ENCODE assay signal across 8 mouse cellular contexts in the genomic region with DNA sequence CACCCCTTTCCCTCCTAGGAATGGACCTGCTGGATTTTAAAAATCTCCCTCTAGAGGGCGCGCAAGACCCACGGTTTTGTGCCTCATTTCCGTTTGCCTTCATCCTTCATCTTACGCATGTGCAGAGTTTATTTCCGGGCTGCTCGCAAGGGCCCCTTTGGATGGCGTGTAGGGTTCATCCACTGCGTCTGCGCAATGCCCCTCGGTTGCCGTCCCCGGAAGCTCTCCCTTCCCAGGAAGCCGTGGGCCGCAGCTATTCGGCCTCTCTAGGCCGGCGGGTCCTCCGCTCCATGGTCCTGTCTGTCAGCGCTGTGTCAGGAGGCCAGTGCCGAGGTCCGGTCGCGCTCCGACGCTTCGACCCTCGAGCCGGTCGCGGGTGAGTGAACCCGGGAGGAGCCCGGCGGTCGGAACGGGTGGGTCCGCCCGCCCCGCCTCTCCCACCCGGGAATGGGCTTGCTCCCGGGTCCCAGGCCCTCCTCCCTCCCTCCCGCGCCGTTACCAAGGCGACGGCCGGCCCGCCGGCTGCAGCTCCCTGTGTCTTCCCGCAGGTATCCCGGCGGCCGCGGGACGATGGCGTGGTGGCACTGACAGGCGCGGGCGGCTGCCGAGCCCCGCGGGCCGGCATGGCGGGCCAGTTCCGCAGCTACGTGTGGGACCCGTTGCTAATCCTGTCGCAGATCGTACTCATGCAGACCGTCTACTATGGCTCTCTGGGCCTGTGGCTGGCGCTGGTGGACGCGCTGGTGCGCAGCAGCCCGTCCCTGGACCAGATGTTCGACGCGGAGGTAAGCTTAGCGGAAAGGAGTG. TPM values are rescaled to one million over a fixed set of nuclear protein-coding genes. Genes with fewer than 3 reads are reported as not detected.
A peak's percentile ranks its signal among the peaks of the same experiment; 100 is the strongest.
DNase-seq lines count a peak whose midpoint lies in the region; ATAC-seq lines count a peak whose summit lies in the region.

Gene Gm20458, plus strand, starts transcription at position 223 of the 807 bp plus-strand sequence.

- ATAC-seq in hematopoietic stem cell, adult 5-6 weeks (replicated peaks in 1 of 2; ENCODE audit: insufficient read depth in 1 of 2, low FRiP score in 2 of 2, low TSS enrichment in 1 of 2, low read depth in 1 of 2, poor library complexity in 2 of 2, severe bottlenecking in 2 of 2) = peak; percentile 93 to 95
- ATAC-seq in lung, embryonic 16.5 days (ENCODE audit: low read depth) = peak; percentile 97

- no peaks in the 10 kb centered on the region for H3K9me3 ChIP-seq in lung, embryonic 16.5 days (ENCODE audit: control insufficient read depth, low read length)

- peaks cover 10% of the 10 kb centered on the region for H3K36me3 ChIP-seq in lung, embryonic 16.5 days (ENCODE audit: control insufficient read depth, insufficient read depth, low read length)

- peak; percentile 93 for DNase-seq in MEL-GATA-1-ER (ENCODE audit: extremely low read depth, low read depth)
- DNase-seq in cerebellum, adult 8-10 months = peak; percentile 96
- peak; percentile 98 for DNase-seq in forelimb bud, embryonic 11.5 days (ENCODE audit: low read depth, low spot score)
- DNase-seq in layer of hippocampus, adult 9-10 months (ENCODE audit: low spot score) = peak; percentile 93
- DNase-seq in ovary, postnatal 10 days (ENCODE audit: low spot score) = peak; percentile 78
- peak; percentile 94 to 95 for DNase-seq in thymus, postnatal 10 days (ENCODE audit: low spot score in 2 of 2)

- peak within 1 kb of the TSS; percentile 69 for H3K27ac ChIP-seq in lung, embryonic 16.5 days (ENCODE audit: low read length)

- H3K4me2 ChIP-seq in lung, embryonic 16.5 days (ENCODE audit: low read depth, low read length) = peak within 1 kb of the TSS; percentile 68

- H3K4me3 ChIP-seq in lung, embryonic 16.5 days (ENCODE audit: low read length) = peak within 1 kb of the TSS; percentile 82

- H3K4me1 ChIP-seq in lung, embryonic 16.5 days (replicated peaks; ENCODE audit: control insufficient read depth, insufficient read depth, low read length) = peaks cover 22% of the 10 kb centered on the region

- peak within 1 kb of the TSS; percentile 82 for H3K9ac ChIP-seq in lung, embryonic 16.5 days (ENCODE audit: low read length)

- under 1% methylated on average over 74 of the region's 79 CpGs for WGBS in lung, embryonic 16.5 days

- no peaks in the 10 kb centered on the region for H3K27me3 ChIP-seq in lung, embryonic 16.5 days (ENCODE audit: control insufficient read depth, insufficient read depth, low read depth, low read length)

RNA-seq across cellular contexts. Expression of gene Gm20458, which starts in this region (rescaled TPM):
- 1.7 TPM in 1 of 2 replicates, not detected in the other for total RNA-seq in hematopoietic stem cell, adult 5-6 weeks (2017)
- 7.9 and 15.2 TPM in 2 replicates for polyA plus RNA-seq in lung, embryonic 16.5 days (2015; fragmentation: Nextera tagmentation; extraction: Ambion mirVana)

Comparison
In these comparisons a context has a peak if more than half of its experiments do, and no peak if none do; other contexts are left out.
1. Peak in every context shown above with its lines: DNase-seq, ATAC-seq, H3K4me3 ChIP-seq and H3K27ac ChIP-seq.